Mouse (Mus musculus): ENCODE measurements around the gene Rac2. TPM values are rescaled to one million over a fixed set of nuclear protein-coding genes. Genes with fewer than 3 reads are reported as not detected.

Rac2 gene
- total RNA-seq, 1 experiment from 2014 or later, result 2.7 TPM

DNA sequence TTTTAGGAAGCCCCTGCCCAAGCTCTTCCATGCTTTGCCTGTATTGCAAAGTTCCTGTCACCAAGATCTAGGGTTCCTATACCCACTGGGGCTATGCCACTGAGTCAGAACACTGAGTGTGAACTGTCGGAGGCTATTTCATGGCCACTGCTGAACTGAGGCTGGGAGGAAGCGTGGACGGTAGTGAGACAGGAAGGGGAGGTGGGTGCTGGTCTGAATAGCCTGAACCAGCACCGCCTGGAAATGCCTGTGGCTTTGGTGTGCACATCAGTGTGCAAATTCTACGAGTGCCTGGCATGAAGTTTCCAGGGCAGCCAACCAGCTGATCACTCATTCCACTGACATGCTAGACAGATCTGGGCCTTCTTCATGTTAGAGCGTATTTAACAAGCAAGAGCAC is 50.7 kb downstream of the Rac2 start:
- no peak for DNase-seq

DNA sequence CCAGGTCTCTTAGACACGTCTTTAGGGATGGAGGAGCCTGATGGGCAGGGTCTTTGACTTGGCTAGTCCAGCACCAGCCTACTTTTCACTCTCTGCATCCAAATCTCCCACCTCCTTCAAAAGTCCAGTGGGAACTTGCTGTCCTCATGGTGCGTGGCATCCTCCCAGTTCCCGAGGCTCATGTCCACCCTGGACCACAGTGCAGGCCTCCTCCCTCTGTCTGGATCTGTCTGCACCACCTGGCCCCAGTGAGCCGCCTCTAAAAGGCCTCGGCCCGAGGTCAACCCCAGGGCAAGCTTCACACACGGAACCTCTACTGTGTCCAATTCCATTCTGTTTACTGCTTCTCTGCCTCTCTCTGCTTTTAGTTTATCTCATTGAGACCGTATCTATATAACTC is 51.3 kb downstream of the Rac2 start:
- no peak for DNase-seq

DNA sequence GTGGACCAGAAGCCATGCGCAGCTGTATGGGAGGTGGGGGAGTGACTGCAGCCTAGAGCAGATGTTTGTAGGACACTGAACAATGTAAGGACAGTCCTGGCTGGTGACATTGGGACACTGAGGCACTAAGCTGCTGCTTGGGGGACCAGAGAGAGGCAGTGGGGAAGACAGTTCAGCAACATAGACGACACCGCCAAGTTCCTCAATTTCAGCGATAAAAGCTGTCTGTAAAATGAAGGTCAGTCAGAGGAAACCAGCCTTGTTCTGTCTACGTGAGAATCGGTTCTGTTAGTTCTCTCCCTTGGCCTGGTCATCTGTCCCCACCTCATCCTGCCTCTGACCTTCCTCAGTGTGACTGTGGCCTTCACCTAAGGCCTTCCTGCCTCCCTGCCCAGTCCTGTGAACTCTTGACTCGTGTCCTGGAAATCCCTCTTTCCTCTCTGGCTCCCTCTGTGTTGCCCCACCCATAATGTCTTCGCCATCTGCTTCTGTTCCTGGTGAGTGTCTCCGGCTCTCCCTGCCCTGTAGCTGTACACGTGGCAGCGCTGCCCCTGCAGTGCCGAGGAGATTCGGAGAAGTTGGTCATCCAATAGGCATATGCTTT is 52.4 kb downstream of the Rac2 start:
- DNase-seq, result no peak

DNA sequence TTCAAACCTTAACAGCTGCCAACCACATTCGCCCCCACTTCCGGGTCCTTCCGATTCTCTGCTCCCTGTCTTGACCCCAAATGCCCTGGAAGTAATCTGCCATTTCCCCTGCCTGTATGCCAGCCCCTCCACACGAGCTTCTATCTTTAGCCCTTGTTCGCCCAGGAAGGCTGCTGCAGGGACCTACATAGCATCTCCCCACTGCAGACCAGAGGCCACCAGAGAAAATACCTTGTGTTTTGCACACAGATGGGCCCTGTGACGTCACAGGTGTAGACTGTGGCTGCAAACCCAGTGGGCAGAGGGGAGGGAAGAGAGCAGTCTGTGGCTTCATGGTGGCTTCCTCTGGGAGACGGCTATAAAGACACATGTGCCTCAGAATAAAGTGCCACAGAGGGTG is 54.4 kb downstream of the Rac2 start:
- no peak for DNase-seq

DNA sequence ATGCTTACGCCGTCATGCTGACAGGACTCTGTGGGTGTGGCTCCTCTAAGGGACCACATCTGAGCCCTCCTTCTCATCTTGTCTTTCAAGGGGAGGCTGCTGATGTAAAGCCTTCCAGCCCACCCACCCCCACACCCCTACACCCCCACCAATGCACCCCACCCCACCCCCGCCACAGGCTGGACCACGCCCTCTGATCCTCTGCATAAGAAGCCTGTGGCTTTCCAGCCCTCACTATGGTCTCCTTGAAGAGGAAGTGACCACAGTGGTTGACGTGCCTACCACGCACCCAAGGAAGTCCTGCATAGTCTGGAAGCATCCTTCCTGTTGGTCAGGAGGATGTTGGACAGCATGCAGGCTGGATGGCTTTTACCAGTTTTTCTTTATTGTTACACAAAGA is 56.8 kb downstream of the Rac2 start:
- no peak for DNase-seq

DNA sequence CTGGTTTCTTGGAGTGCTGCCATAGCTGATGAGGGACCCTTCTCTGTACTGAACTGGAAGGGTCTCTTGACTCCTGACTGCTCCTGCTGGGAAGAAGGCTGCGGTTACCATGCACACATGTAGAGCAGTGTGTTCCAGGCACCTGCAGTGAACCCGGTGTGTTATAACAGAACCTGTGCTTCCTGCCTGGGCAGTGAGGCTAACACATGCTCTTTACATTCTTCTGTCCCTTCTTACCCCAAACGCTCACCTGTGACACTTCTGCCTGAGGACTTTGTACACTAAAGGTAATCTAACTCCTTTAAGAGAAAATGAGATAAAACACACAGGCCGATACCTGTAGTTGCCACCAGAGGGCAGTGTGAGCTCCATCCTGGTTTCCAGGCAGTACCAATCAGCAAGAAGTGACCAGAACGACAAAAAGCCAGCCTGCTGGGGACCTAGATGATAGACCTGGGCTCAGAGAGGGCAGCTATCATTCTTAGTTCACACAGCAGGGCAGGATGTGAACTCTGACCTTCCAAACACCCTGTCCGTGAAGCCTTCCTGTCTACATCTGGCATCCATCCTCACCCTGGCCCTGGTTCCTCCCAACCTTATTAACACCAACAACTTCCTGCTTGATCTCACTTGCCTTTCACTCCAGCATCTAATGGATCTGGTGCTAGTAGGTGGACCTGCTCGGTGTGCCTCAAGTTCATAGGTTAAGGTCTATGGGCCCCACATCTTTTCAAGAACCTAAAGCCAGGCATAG is 58.0 kb downstream of the Rac2 start:
- peak; percentile 79 for DNase-seq

DNA sequence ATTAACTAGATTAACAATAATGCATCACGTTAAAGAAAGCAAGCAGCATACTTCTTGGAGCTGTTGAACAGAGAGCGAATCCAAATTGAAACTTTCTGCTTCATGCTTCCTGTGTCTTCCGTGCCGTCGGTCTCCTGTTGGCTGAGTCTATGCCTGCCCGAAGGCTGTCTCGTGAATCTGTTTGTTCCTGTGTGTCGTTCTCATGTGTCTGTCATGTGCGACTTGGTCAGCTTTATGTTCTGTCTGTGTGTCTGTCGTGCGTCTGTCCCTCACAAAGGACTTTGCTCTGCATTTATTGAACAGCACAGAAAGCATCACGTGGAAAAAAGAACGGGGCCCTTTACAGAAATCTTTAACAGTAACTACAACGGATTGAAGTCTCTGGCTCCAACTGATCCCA is 59.6 kb downstream of the Rac2 start:
- DNase-seq, result no peak

DNA sequence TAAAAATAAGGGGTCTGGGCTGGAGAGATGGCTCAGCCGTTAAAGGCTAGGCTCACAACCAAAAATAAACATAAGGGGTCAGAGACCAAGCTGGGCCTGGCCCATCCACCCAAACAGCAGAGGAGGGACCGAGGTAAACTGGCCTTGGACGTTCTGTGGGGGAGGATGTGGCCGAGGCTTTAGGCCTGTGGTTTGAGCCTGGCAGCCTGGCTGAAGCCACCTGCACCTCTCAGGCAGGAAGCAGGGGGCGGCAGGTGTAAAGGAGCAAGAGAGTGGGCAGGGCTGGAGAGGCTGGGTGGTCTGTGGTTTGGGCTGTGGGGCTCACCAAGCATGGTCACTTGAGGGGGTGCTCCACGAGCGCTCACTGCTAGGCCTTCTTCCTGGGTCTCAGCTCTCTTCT is 60.6 kb downstream of the Rac2 start:
- no peak for DNase-seq

DNA sequence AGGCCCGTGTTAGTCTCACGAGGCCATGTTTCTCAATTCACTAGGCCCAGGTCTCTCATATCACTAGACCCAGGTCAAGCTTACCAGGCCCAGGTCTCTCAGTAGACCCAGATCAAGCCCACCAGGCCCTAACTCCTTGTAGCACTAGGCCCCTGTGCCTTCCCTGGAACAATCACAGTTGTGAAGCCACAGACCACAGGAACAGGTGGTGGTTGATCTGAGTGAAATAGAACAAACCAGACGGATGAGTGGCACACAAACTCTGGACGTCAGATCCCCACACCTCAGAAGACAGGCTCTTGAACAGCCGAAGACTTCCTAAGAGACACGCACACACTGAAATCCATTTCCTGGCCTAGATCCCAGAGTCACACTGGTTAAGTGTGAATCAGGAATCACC is 61.8 kb downstream of the Rac2 start:
- no peak for DNase-seq

DNA sequence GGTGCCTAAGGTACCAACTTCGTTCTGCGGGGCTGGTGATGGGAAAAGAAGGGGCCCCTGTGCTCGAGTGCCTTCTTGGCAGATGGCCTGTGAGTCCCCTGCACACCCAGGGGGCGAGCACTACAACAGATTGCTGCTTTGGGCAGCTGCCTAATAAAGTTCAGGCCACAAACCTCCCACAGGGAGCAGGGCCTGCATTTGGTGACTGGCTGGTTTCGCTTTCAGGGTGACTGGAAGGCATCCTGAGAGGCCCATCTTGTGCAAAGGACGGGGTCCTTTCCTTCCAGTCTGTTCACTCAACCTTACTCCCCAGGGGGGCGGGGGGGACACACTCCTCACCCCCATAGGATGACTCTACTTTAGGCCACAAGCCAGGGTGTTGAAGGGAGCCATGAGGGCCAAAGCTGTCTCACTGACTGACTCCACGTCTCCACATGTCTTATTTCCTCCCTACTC is 62.4 kb downstream of the Rac2 start:
- DNase-seq, result no peak

DNA sequence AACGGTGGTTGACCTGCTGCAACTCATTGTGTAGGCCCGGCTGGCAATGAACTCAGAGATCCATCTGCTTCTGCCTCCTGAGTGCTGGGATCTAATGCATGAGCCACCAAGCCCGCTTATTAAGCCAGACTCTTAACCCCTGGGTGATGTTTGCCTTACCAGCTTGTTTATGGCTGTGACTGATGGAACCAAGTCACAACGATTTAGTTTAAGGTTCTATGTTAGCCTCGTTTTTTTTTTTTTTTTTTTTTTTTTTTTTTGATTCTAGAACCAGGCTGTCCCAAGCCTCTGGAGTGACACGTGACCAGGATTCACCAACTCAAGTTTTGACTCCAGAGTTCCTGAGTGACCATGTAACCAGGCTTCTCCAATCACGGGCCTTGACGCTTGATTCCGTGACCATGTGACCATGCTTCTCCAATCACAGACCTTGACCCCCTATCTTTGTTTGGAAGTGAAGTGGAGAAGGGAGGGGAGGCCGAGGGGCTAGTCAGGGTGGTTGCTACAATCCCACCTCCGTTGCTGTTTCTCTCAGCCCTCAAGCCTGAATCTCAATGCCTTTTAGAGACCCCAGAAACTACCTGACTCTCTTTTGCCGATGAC is 63.2 kb downstream of the Rac2 start:
- no peak for DNase-seq

Other genes starting within 250 kb of the Rac2 start
- gene Csf2rb, start 247.0 kb downstream of the Rac2 start, total RNA-seq (2021), result 6.9 and 9.2 TPM in 2 replicates
- not detected in 2 replicates for gene Tex33, start 176.9 kb downstream of the Rac2 start, total RNA-seq (2021)
- 246 and 299 TPM in 2 replicates for gene Tst, start 166.9 kb downstream of the Rac2 start, total RNA-seq (2021)
- 56.9 and 61.7 TPM in 2 replicates for gene Mpst, start 166.4 kb downstream of the Rac2 start, total RNA-seq (2021)
- 73.5 and 84.3 TPM in 2 replicates for gene Kctd17, start 144.2 kb downstream of the Rac2 start, total RNA-seq (2021)
- 1.9 and 4.9 TPM in 2 replicates for gene Tmprss6, start 104.1 kb downstream of the Rac2 start, total RNA-seq (2021)
- 0.48 and 0.58 TPM in 2 replicates for gene Il2rb, start 77.5 kb downstream of the Rac2 start, total RNA-seq (2021)
- 48.7 and 59.4 TPM in 2 replicates for gene C1qtnf6, start 41.4 kb downstream of the Rac2 start, total RNA-seq (2021)
- 0.58 and 0.76 TPM in 2 replicates for gene Sstr3, start 28.1 kb downstream of the Rac2 start, total RNA-seq (2021)
- gene Cyth4, start 24.3 kb upstream of the Rac2 start, total RNA-seq (2021), result 7.5 and 7.6 TPM in 2 replicates
- gene Elfn2, start 146.0 kb upstream of the Rac2 start, total RNA-seq (2021), result 2.4 and 7.8 TPM in 2 replicates
- 11.9 and 14.5 TPM in 2 replicates for gene Mfng, start 200.7 kb upstream of the Rac2 start, total RNA-seq (2021)
- gene Card10, start 230.3 kb upstream of the Rac2 start, total RNA-seq (2021), result 6.5 and 7.0 TPM in 2 replicates